Mouse (Mus musculus): ENCODE results near the gene Gm20661. TPM values are rescaled to one million over a fixed set of nuclear protein-coding genes. Genes with fewer than 3 reads are reported as not detected.

The Gm20661 gene
- polyA plus RNA-seq, 1 experiment from 2014 or later: 4.5 TPM

GRCm38 (mm10) chr9:107947241-107948194, 35.3 kb upstream of the Gm20661 start:
- Histone ChIP-seq H3K36me3 (ENCODE audit: insufficient read depth) (no peaks in the 10 kb centered on the region), H3K4me1 (ENCODE audit: insufficient read depth) (peaks cover 6% of the 10 kb centered on the region; the same call in 1 of the 2 replicates), H3K9ac (no peak overlapping the region), H3K9me3 (ENCODE audit: low read depth, low read length) (no peaks in the 10 kb centered on the region), H3K27me3 (ENCODE audit: insufficient read depth, low read length) (no peaks in the 10 kb centered on the region), H3K4me3 (ENCODE audit: low read depth, low read length) (no peak overlapping the region), H3K4me2 (no peak overlapping the region), H3K27ac (ENCODE audit: low read depth) (no peak overlapping the region)
- TF ChIP-seq CTCF (IDR thresholded peaks at IDR 0.05; ENCODE audit: low read depth): no peak
- 80% methylated on average over 31 of the region's 31 CpGs for WGBS
- DNase-seq (no peak), ATAC-seq (ENCODE audit: insufficient read depth) (no peak)

DNA sequence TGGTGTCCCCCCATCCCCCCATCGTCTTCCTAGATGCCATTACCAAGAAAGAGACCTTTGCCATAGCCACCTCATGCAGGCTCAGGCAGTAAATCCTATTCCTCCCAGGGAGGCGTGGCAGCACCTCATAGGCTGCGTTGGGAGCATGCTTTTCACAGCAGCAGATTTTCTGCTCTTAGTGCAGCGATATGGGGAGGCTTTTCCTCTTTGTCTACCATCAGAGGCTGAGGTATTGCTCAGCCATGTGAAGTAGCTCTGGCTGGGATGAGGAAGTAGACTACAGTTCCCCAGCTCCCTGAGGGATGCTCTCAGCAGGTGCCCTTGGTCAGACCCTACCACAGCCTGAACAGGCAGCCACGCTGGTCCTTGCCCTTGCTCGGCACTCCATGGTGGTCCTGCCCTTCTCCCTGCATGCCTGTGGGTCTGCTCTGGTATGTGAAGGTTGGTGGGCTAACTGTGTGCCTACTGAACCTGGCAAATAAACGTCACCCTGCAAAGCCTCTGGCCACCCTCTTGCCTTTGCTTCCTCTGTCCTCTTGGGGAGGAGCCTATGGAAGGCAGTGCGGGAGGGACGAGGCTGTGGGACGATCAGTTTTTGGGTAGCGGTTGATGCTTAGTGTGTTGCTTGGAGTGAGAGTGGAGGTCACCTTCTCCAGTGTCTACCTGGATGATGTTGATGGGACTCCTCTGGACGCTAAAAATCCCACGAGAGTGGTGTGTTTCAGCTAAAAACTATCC, 33.5 kb upstream of the Gm20661 start:
- 84% methylated on average over 13 of the region's 13 CpGs for WGBS
- H3K4me3 ChIP-seq (ENCODE audit: low read depth, low read length): no peak overlapping the region
- H3K4me2 ChIP-seq: no peak overlapping the region
- no peak for TF ChIP-seq CTCF (IDR thresholded peaks at IDR 0.05; ENCODE audit: low read depth)
- no peak overlapping the region for H3K27ac ChIP-seq (ENCODE audit: low read depth)
- peaks cover 6% of the 10 kb centered on the region; the same call in 1 of the 2 replicates for H3K4me1 ChIP-seq (ENCODE audit: insufficient read depth)
- H3K27me3 ChIP-seq (ENCODE audit: insufficient read depth, low read length): no peaks in the 10 kb centered on the region
- DNase-seq: no peak
- H3K9ac ChIP-seq: no peak overlapping the region
- H3K36me3 ChIP-seq (ENCODE audit: insufficient read depth): no peaks in the 10 kb centered on the region
- ATAC-seq (ENCODE audit: insufficient read depth): no peak
- H3K9me3 ChIP-seq (ENCODE audit: low read depth, low read length): no peaks in the 10 kb centered on the region

DNA sequence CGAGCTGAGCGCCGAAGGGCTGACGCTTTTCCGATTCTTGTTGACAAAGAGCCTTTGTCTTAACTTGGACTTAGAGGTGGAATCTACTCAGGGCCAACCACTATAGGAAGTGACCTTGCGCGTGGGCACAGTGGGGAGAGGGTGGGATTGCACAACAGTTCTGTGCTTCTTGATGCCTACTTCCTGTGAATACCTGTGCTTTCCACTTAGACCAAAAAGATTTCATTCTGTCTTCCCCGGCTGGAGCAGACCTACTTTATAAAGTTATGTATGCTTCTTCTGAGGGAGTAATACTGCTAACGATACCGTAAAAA, 33.0 kb upstream of the Gm20661 start, which contains the start of gene Traip:
Gene Traip, plus strand, starts transcription at position 215 of the 314 bp plus-strand sequence.
- Histone ChIP-seq H3K4me1 (ENCODE audit: insufficient read depth) (peaks cover 6% of the 10 kb centered on the region; the same call in 1 of the 2 replicates), H3K27me3 (ENCODE audit: insufficient read depth, low read length) (no peaks in the 10 kb centered on the region), H3K4me3 (ENCODE audit: low read depth, low read length) (peak within 1 kb of the TSS; percentile 72), H3K4me2 (peak within 1 kb of the TSS; percentile 64), H3K27ac (ENCODE audit: low read depth) (peak within 1 kb of the TSS; percentile 47), H3K9me3 (ENCODE audit: low read depth, low read length) (no peaks in the 10 kb centered on the region), H3K36me3 (ENCODE audit: insufficient read depth) (no peaks in the 10 kb centered on the region), H3K9ac (peak within 1 kb of the TSS; percentile 43)
- ATAC-seq (ENCODE audit: insufficient read depth) (no peak), DNase-seq (no peak)
- TF ChIP-seq CTCF (IDR thresholded peaks at IDR 0.05; ENCODE audit: low read depth): no peak
- 85% methylated on average over 10 of the region's 10 CpGs for whole genome bisulfite sequencing

DNA sequence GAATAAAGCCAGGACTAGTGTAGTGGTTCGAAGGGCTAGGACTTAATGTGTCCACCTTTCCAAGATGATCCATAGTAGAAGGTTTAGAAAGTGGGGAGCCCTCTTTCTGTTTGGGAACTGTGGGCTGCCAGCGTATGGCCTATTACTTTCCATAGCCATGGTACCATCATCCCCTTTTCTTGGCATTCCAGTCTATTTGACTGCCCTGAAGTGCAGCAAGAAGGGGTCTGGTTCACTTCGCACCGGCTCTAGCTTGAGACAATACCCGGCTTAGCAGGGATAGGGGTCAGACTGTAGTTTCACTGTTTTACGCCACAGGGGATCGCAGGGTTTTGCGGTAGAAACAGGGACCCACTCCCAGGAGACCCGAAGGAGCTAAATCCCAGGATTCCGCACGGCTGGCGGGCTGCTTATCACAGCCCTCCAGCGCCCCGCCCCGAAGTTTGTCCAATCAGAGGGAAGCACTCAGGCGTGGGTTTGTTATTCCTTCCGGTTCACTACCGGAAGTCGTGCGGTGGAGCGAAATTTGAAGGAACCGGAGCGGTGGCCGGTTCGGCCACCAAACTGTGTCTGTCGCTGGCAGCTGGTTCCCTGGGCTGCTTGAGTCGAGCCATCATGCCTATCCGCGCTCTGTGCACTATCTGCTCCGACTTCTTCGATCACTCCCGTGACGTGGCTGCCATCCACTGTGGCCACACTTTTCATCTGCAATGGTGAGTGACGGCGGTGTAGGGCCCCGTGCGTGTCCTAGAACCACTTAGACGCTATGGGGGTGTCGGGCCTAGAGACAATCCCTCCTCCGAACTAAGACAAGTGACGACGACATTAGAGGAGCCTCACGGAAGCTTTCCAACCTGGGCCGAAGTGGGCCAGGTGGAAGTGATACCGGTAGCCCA, 32.1 kb upstream of the Gm20661 start:
- WGBS: 16% methylated on average over 45 of the region's 45 CpGs
- H3K9ac ChIP-seq: peak overlapping the region; percentile 43
- H3K4me3 ChIP-seq (ENCODE audit: low read depth, low read length): peak overlapping the region; percentile 72

DNA sequence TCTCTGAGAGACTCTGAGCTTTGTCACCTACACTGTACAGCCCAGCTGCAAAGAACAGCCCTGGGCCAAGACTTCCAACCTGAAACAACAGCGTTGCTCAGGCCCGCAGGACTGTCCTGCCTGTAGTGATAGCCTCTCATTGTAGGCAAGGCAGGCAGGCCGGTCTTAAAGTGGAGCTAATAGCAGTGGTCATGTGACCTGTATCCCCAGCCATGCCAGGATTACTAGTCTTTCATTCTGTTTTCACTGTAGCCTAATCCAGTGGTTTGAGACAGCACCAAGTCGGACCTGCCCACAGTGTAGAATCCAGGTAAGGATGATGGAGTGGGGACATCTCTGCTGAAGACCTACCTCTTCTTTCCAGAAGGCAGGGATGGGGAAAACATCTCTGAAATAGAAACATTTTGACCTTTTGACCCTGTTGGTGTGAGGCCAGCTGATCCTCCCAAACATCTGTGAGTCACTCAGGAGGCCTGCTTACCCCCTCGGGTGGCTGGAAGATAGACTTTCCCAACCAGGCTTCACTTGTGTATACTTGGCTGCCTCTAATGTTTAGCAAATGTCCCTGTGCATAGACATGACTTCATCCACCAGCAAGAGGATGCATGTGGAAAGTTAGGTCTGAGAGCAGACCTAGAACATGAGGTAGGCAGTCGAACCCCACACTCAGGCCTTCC, 27.1 kb upstream of the Gm20661 start:
- Histone ChIP-seq H3K4me3 (ENCODE audit: low read depth, low read length) (no peak overlapping the region), H3K27me3 (ENCODE audit: insufficient read depth, low read length) (no peaks in the 10 kb centered on the region), H3K4me1 (ENCODE audit: insufficient read depth) (peaks cover 6% of the 10 kb centered on the region; the same call in 1 of the 2 replicates), H3K9me3 (ENCODE audit: low read depth, low read length) (no peaks in the 10 kb centered on the region), H3K9ac (no peak overlapping the region), H3K36me3 (ENCODE audit: insufficient read depth) (peaks cover 34% of the 10 kb centered on the region), H3K4me2 (no peak overlapping the region), H3K27ac (ENCODE audit: low read depth) (no peak overlapping the region)
- peak; percentile 50 for DNase-seq
- ATAC-seq (ENCODE audit: insufficient read depth): no peak
- TF ChIP-seq CTCF (IDR thresholded peaks at IDR 0.05; ENCODE audit: low read depth): no peak
- WGBS: 73% methylated on average over 6 of the region's 6 CpGs

More for the DNA sequence above, 32.1 kb upstream of the Gm20661 start:
- Histone ChIP-seq H3K27me3 (ENCODE audit: insufficient read depth, low read length) (no peaks in the 10 kb centered on the region), H3K36me3 (ENCODE audit: insufficient read depth) (no peaks in the 10 kb centered on the region), H3K27ac (ENCODE audit: low read depth) (peak overlapping the region; percentile 47), H3K9me3 (ENCODE audit: low read depth, low read length) (no peaks in the 10 kb centered on the region), H3K4me2 (peak overlapping the region; percentile 64), H3K4me1 (ENCODE audit: insufficient read depth) (peaks cover 6% of the 10 kb centered on the region; the same call in 1 of the 2 replicates)
- ATAC-seq (ENCODE audit: insufficient read depth) (peak; percentile 93), DNase-seq (peak; percentile 96)
- TF ChIP-seq CTCF (IDR thresholded peaks at IDR 0.05; ENCODE audit: low read depth): no peak

- Histone ChIP-seq H3K9me3 (ENCODE audit: low read depth, low read length) (no peaks in the 10 kb centered on the region), H3K27ac (ENCODE audit: low read depth) (no peak overlapping the region), H3K27me3 (ENCODE audit: insufficient read depth, low read length) (no peaks in the 10 kb centered on the region), H3K36me3 (ENCODE audit: insufficient read depth) (peaks cover 48% of the 10 kb centered on the region), H3K4me2 (no peak overlapping the region), H3K4me3 (ENCODE audit: low read depth, low read length) (no peak overlapping the region), H3K4me1 (ENCODE audit: insufficient read depth) (no peaks in the 10 kb centered on the region; the same call in 1 of the 2 replicates), H3K9ac (no peak overlapping the region)
- WGBS: 51% methylated on average over 6 of the region's 6 CpGs
- no peak for TF ChIP-seq CTCF (IDR thresholded peaks at IDR 0.05; ENCODE audit: low read depth)
- no peak for DNase-seq
- no peak for ATAC-seq (ENCODE audit: insufficient read depth)
These were observed 25.7 kb upstream of the Gm20661 start for GRCm38 (mm10) chr9:107957141-107957540.
